Mouse (Mus musculus) thymus, postnatal 4 days (tissue): ENCODE measurements around the gene Zfp568.

Experiments
- DNase-seq: peaks from one replicate; pipeline ENCODE4 v3.0.0; 2021

The Zfp568 gene

GRCm38 (mm10) chr7:29993340-29993739 is 9.6 kb downstream of the Zfp568 start:
- DNase-seq, result no peak

- DNase-seq, result no peak
These were observed 11.4 kb downstream of the Zfp568 start for GRCm38 (mm10) chr7:29995134-29995533.

- no peak for DNase-seq
These were observed 16.8 kb downstream of the Zfp568 start for GRCm38 (mm10) chr7:30000601-30001000.

GRCm38 (mm10) chr7:30007601-30008000 is 23.8 kb downstream of the Zfp568 start:
- DNase-seq, result no peak

GRCm38 (mm10) chr7:30008020-30008690 is 24.4 kb downstream of the Zfp568 start:
- no peak for DNase-seq

GRCm38 (mm10) chr7:30009321-30010085 is 25.7 kb downstream of the Zfp568 start:
- DNase-seq, result no peak

- no peak for DNase-seq
These were observed 26.9 kb downstream of the Zfp568 start for GRCm38 (mm10) chr7:30010551-30011195.

GRCm38 (mm10) chr7:30012956-30013363 is 29.2 kb downstream of the Zfp568 start:
- DNase-seq, result peak; percentile 63

- DNase-seq, result no peak
These were observed 33.5 kb downstream of the Zfp568 start for GRCm38 (mm10) chr7:30017226-30017625.

GRCm38 (mm10) chr7:30019543-30019942 is 35.8 kb downstream of the Zfp568 start:
- DNase-seq, result no peak

- DNase-seq, result no peak
These were observed 39.6 kb downstream of the Zfp568 start for GRCm38 (mm10) chr7:30023324-30023723.

GRCm38 (mm10) chr7:30023800-30024199 is 40.0 kb downstream of the Zfp568 start:
- DNase-seq, result no peak

GRCm38 (mm10) chr7:30025358-30025757 is 41.6 kb downstream of the Zfp568 start:
- peak; percentile 15 for DNase-seq

- no peak for DNase-seq
These were observed 43.6 kb downstream of the Zfp568 start for GRCm38 (mm10) chr7:30027331-30027730.

GRCm38 (mm10) chr7:30028572-30028971 is 44.8 kb downstream of the Zfp568 start:
- DNase-seq, result no peak

GRCm38 (mm10) chr7:30030677-30031076 is 46.9 kb downstream of the Zfp568 start:
- no peak for DNase-seq

GRCm38 (mm10) chr7:30031379-30031778 is 47.6 kb downstream of the Zfp568 start:
- no peak for DNase-seq

GRCm38 (mm10) chr7:30034331-30034730 is 50.6 kb downstream of the Zfp568 start:
- DNase-seq, result no peak

GRCm38 (mm10) chr7:30044354-30044753 is 60.6 kb downstream of the Zfp568 start:
- no peak for DNase-seq

- DNase-seq, result no peak
These were observed 64.4 kb downstream of the Zfp568 start for GRCm38 (mm10) chr7:30048126-30048525.

GRCm38 (mm10) chr7:30050882-30051548 is 67.3 kb downstream of the Zfp568 start, which contains the start of gene Zfp14:
Gene Zfp14, minus strand, starts transcription at chr7:30051380.
- DNase-seq, result peak; percentile 92

- DNase-seq, result no peak
These were observed 69.8 kb downstream of the Zfp568 start for GRCm38 (mm10) chr7:30053591-30053990.

GRCm38 (mm10) chr7:30060341-30060740 is 76.6 kb downstream of the Zfp568 start:
- DNase-seq, result no peak
